Mouse (Mus musculus) erythroblast, embryonic 14.5 days (primary cell): ENCODE measurements around the gene Slx4. TPM values are rescaled to one million over a fixed set of nuclear protein-coding genes. Genes with fewer than 3 reads are reported as not detected.
"Not testable (repeated sequence)": the region's sequence is repeated elsewhere in the genome, so short reads cannot be mapped to it uniquely, and the experiment has no call there.

ENCODE experiments used
- H3K27me3 ChIP-seq: 2 replicates; pipeline ENCODE4 v1.6.1; 2012; ENCODE audit warnings: inconsistent platforms; ENCODE audit not compliant: control insufficient read depth
- H3K36me3 ChIP-seq: 2 replicates; pipeline ENCODE4 v1.6.1; 2012; ENCODE audit warnings: mild to moderate bottlenecking, inconsistent platforms; ENCODE audit not compliant: control insufficient read depth
- H3K4me1 ChIP-seq: 2 replicates; pipeline ENCODE4 v1.6.1; 2012; ENCODE audit warnings: inconsistent platforms; ENCODE audit not compliant: control insufficient read depth
- H3K4me3 ChIP-seq: replicated peaks from 2 replicates; pipeline ENCODE3; 2012; ENCODE audit warnings: moderate library complexity, mild to moderate bottlenecking, inconsistent platforms
- H3K9me3 ChIP-seq: 2 replicates; pipeline ENCODE4 v1.6.1; 2012; ENCODE audit warnings: low read length, inconsistent platforms, mixed read lengths; ENCODE audit not compliant: control insufficient read depth
- GATA1 ChIP-seq: IDR thresholded peaks from 2 replicates; pipeline ENCODE4 v1.6.1; 2012; ENCODE audit warnings: low read length, inconsistent platforms, mixed read lengths
- TAL1 ChIP-seq: IDR thresholded peaks from 3 replicates; pipeline ENCODE4 v1.6.1; 2012; ENCODE audit warnings: low read length, inconsistent platforms, mixed read lengths
- polyA plus RNA-seq: library from polyadenylated mRNA; stranded (reverse); fragments of >175 nt; gene quantifications from 2 replicates; pipeline ENCODE4 v1.2.3, GENCODE M21; 2012

Slx4 gene
- polyA plus RNA-seq, 1 experiment = 2.9 TPM

DNA sequence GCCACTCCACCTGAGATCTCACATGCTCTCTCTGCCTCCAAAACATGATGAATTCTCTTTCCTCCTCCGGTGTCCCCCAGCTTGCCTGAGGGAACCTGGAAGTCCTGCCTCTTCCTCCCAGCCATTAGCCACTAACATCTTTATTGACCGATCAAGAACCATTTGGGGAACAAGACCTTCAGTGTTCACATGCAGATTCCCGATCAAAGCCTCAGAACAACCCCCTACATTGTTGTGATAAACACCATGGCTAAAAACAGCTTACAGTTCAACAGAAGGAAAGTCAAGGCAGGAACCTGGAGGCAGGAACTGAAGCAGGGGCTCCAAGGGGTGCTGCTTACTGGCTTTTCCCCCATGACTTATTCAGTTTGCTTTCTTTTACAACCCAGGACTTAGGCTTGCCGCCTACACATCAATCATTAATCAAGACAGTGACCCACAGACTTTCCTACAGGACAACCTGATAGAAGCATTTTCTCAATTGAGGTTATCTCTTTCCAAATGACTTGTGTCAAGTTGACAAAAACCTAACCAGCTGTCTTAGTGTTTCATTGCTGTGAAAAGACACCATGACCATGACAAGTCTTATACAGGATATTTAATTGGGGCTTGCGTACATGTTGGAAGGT, 10.6 kb upstream of the Slx4 start:
- Histone ChIP-seq H3K9me3 (peaks cover 3% of the 10 kb centered on the region; the same call in 1 of the 2 replicates), H3K36me3 (no peaks in the 10 kb centered on the region), H3K4me3 (no peak overlapping the region), H3K4me1 (peaks cover 33% of the 10 kb centered on the region), H3K27me3 (peaks cover 3% of the 10 kb centered on the region)
- no peak for TF ChIP-seq GATA1
- TF ChIP-seq TAL1 = no peak

DNA sequence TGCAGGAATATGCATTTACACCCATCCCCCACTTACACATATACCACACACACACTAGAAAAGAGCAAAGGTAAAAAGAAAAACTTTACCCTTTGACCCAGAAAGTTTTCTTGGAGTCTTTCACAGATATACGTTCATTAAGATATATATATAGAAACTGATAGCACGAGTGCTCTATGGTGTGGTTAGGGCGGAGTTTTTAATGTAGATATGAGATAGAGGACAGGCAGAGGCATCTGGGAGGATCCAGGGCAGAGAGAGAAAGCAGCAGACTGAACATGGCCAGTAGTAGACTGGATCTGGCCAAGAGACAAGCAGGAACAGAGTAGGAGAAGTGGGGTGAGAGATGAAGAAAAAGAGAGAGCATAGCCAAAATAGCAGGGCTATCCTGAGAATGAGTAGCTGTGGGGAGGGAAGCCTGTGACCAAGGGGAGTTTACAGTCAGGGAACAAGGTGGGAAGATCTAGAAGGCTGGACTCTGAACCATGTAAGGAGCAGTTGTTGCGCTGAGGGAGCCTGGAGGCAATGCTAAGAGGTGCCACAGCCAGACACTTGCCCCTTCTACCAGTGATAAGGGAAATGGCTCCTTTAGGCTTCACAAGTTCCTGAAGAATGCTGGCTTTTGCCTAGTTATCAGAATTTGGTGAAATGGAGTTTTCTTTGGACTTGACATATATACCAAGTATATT, 9.5 kb upstream of the Slx4 start:
- TF ChIP-seq GATA1 (no peak), TAL1 (no peak)
- H3K9me3 ChIP-seq = peaks cover 9% of the 10 kb centered on the region
- no peaks in the 10 kb centered on the region for H3K27me3 ChIP-seq
- peaks cover 37% of the 10 kb centered on the region for H3K4me1 ChIP-seq
- peak overlapping the region; percentile 34 for H3K4me3 ChIP-seq
- H3K36me3 ChIP-seq = no peaks in the 10 kb centered on the region

DNA sequence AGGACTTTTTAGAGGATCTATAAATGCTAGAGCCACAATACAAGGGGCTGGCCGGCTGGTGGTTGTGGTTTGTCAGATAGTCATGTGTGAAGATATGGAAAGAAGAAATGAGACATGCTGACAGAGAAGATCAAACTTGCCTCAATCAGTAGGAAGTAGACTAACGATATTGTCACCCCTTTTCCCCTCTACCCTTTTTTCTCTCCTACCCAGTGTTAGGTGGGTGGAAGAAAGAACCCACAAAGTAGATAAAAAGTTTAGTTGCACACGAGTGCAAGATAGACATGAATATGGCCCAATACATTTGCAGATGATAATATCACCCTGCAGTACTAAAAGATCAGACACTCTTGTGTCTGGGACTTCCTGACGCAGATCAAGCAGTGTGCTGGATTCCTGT, 15.2 kb downstream of the Slx4 start:
- no peaks in the 10 kb centered on the region for H3K4me1 ChIP-seq
- H3K27me3 ChIP-seq = no peaks in the 10 kb centered on the region
- no peaks in the 10 kb centered on the region for H3K9me3 ChIP-seq
- TF ChIP-seq GATA1 (no peak), TAL1 (no peak)
- peaks cover 97% of the 10 kb centered on the region for H3K36me3 ChIP-seq
- H3K4me3 ChIP-seq = no peak overlapping the region

DNA sequence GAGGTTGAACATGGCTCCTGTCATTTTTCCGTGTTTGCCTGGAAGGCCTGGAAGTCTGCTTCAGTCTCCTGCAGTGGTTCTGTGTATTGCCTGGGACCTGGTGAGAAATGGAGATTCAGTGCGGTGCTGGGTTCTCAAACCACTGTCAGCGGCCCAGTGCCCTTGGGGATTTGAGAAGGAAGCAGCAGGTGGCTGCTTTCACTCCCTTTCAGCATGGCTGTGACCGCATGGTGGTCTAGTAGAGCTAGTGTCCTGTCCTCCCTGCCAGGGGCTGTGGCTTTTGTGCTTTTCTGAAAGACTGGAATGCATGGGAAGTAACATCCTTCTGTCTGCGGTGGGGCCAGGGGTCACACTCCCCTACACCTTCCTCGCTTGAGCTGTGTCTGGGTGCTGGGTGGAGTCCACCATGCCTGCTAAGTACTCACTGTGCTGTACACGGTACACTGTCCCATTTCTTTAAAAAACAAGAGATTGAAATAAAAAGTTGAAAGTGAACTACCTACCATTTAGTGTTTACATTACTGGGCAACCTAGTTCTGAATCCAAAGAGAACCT, 20.3 kb downstream of the Slx4 start:
- Histone ChIP-seq H3K4me1 (no peaks in the 10 kb centered on the region), H3K4me3 (no peak overlapping the region), H3K9me3 (no peaks in the 10 kb centered on the region), H3K27me3 (no peaks in the 10 kb centered on the region), H3K36me3 (peaks cover 99% of the 10 kb centered on the region)
- no peak for TF ChIP-seq TAL1

DNA sequence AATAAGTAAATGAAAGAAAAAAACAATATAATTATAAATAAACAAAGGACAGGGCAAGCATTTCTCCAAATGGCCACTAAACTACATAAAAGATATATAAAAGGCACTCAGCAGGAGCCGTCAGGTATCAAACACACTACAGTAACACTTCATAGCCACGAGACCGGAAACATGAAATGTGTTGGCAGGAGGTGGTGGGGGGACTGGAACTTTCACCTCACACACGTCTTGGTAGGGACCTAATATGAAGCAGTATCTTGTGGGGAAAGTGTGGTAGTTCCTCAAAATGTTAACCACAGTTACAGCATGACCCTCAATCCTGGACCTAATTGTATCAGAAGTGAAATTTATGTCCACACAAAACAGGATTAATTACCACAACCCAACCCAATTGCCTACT, 21.4 kb downstream of the Slx4 start:
- no peak for TF ChIP-seq TAL1
- no peak for TF ChIP-seq GATA1
- Histone ChIP-seq H3K27me3 (no peaks in the 10 kb centered on the region), H3K4me1 (no peaks in the 10 kb centered on the region; the same call in 1 of the 2 replicates), H3K4me3 (no peak overlapping the region), H3K9me3 (no peaks in the 10 kb centered on the region), H3K36me3 (peaks cover 98% of the 10 kb centered on the region)

DNA sequence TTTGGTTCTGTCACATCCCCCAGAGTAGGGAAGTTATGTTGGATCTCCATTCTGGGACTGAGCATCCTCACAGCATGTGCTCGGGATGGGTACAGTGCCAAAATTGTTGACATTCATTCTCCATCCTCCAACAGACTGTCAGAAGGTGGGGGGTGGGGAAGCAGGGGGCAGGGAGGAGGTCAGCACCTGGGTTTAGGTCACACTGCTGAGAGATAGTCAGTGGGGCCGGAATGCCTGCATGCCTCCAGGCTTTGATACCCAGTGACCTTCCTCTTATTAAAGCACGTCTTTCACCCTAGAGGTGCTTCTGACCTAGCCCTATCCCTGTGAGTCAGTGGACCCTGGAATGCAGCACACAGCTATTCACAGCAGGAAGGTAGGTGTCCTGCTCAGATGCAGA, 26.9 kb downstream of the Slx4 start:
- H3K27me3 ChIP-seq = no peaks in the 10 kb centered on the region
- H3K4me3 ChIP-seq = no peak overlapping the region
- H3K9me3 ChIP-seq = no peaks in the 10 kb centered on the region
- H3K36me3 ChIP-seq = peaks cover 43% of the 10 kb centered on the region
- peaks cover 18% of the 10 kb centered on the region for H3K4me1 ChIP-seq
- TF ChIP-seq GATA1 = no peak

DNA sequence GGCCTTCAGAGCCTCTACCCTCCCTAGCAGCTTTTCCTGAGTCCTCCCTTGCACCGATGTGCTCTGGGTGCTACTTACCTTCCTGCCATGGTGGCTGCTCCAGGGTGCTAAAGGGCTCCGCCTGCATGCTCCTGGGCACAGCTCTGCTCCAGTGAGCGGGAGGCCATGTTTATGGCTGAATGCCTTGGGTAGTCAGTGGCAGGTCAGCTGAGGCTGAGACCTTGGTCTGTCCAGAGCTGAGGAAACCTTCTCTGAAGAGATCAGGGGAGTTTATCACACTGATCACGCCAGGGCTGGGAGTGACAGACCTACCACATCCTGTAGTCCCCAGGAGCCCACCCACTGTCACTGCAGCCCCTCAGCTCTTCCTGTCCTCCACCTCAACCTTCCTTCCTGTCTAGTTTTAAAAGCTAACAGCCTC, 27.3 kb downstream of the Slx4 start, which contains the start of gene Nlrc3:
Gene Nlrc3, minus strand, starts transcription at position 382 of the 421 bp plus-strand sequence.
- Histone ChIP-seq H3K36me3 (peaks cover 39% of the 10 kb centered on the region), H3K9me3 (no peaks in the 10 kb centered on the region), H3K27me3 (no peaks in the 10 kb centered on the region), H3K4me1 (peaks cover 18% of the 10 kb centered on the region), H3K4me3 (no peak within 1 kb of the TSS)
- TF ChIP-seq GATA1 = no peak
- no peak for TF ChIP-seq TAL1

DNA sequence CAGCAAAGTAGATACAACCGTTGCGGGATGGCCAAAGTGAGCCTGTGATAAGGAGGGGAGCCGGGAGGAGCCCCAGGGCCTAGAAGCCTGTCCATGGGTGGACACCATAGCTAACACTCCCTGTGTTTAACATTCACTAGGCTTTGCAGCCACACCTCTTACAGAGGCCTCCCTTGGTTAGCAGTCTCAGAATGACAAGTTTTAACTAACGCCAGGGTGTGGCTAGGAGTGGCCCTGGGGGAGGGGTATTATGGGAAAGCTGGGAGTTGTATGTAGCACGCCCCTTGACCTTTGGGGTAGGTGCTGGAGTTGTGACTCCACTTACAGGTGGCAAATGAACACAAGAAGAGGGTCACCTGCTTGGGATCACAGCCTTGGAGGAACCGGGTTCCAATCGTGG, 27.9 kb downstream of the Slx4 start:
- Histone ChIP-seq H3K4me1 (peaks cover 18% of the 10 kb centered on the region), H3K27me3 (no peaks in the 10 kb centered on the region), H3K9me3 (no peaks in the 10 kb centered on the region), H3K36me3 (peaks cover 33% of the 10 kb centered on the region), H3K4me3 (no peak overlapping the region)
- TF ChIP-seq TAL1 (no peak), GATA1 (no peak)

DNA sequence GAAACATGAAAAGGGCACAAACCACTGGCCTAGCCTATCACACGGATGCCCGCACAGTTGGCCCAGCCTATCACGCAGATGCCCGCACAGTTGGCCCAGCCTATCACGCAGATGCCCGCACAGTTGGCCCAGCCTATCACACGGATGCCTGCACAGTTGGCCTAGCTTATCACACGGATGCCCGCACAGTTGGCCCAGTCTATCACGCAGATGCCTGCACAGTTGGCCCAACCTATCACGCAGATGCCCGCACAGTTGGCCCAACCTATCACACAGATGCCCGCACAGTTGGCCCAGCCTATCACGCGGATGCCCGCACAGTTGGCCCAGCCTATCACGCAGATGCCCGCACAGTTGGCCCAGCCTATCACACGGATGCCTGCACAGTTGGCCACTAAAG, 29.1 kb downstream of the Slx4 start:
- H3K4me1 ChIP-seq = peaks cover 18% of the 10 kb centered on the region
- peaks cover 21% of the 10 kb centered on the region for H3K36me3 ChIP-seq
- H3K9me3 ChIP-seq, H3K4me3 ChIP-seq, H3K27me3 ChIP-seq: not testable (repeated sequence)
